Mouse (Mus musculus) embryonic facial prominence, embryonic 15.5 days (tissue): ENCODE data around the gene Hrh1. TPM values are rescaled to one million over a fixed set of nuclear protein-coding genes. Genes with fewer than 3 reads are reported as not detected.

ENCODE experiments used
- ATAC-seq: fragments of 200-750 bp; cut with Nextera tagmentation; 2 replicates; pipeline ENCODE4 v1.8.0; 2017; ENCODE audit warnings: low read depth, moderate TSS enrichment; ENCODE audit not compliant: insufficient number of reproducible peaks, low FRiP score, low TSS enrichment
- H3K27ac ChIP-seq: fragments of 300-500 bp; sonication (generic); replicated peaks from 2 replicates; pipeline ENCODE4 v1.5.1; 2015; ENCODE audit warnings: mild to moderate bottlenecking, inconsistent platforms
- H3K27me3 ChIP-seq: fragments of 300-500 bp; sonication (generic); 2 replicates; pipeline ENCODE4 v1.6.1; 2015; ENCODE audit warnings: inconsistent platforms
- H3K36me3 ChIP-seq: fragments of 300-500 bp; sonication (generic); 2 replicates; pipeline ENCODE4 v1.6.1; 2015; ENCODE audit warnings: mild to moderate bottlenecking, inconsistent platforms
- H3K4me1 ChIP-seq: fragments of 300-500 bp; sonication (generic); 2 replicates; pipeline ENCODE4 v1.6.1; 2015; ENCODE audit warnings: inconsistent platforms
- H3K4me2 ChIP-seq: fragments of 300-500 bp; sonication (generic); replicated peaks from 2 replicates; pipeline ENCODE4 v1.6.1; 2015; ENCODE audit warnings: mild to moderate bottlenecking, inconsistent platforms
- H3K4me3 ChIP-seq: fragments of 300-500 bp; sonication (generic); replicated peaks from 2 replicates; pipeline ENCODE4 v1.5.1; 2015; ENCODE audit warnings: mild to moderate bottlenecking, inconsistent platforms
- H3K9ac ChIP-seq: fragments of 300-500 bp; sonication (generic); 2 replicates; pipeline ENCODE4 v1.6.1; 2015; ENCODE audit warnings: inconsistent platforms
- H3K9me3 ChIP-seq: fragments of 300-500 bp; sonication (generic); replicated peaks from 2 replicates; pipeline ENCODE4 v1.6.1; 2016; ENCODE audit warnings: inconsistent platforms
- WGBS: fragments of 180-500 bp; shearing (Covaris S2); methylation state at CpG from one replicate; pipeline ENCODE4 v1.1.7; 2015; 5-methylcytosine and 5-hydroxymethylcytosine counted together
- polyA plus RNA-seq: library from polyadenylated mRNA; unstranded; fragments of >200 nt; fragmentation: Nextera tagmentation; extraction: Ambion mirVana; gene quantifications from 2 replicates; pipeline ENCODE4 v1.2.1, GENCODE M21; 2015

The Hrh1 gene
- polyA plus RNA-seq = 0.16 and 0.17 TPM in 2 replicates

DNA sequence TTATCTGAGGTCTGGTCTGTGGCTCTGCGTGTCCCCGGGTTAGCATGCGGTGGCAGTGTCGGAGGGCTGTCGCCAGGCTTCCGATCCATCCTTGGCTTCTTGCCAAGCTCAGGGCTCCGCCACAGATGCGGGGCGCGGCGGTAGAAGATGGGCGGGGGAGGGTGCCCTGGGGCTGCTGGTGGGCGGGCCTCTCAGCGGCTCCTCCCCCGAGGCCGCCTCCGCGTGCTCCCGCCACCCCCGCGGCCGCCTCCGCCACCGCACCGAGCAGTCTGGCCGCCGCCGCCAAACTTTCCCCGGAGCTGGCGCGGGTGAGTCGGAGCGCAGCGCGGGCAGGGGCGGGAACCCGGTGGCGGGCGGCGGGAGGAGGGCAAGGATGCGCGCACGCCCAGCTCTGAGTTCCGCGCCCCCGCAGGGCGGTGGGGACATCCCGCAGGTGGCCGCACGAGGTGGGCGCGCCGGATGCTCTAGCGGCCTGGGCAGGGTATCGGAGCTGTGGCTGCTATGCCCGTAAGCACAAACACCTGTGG is at the start of gene Hrh1:
Gene Hrh1, plus strand, starts transcription at position 246 of the 527 bp plus-strand sequence.
- Histone ChIP-seq H3K9ac (no peak within 1 kb of the TSS), H3K4me1 (peaks cover 20% of the 10 kb centered on the region), H3K27ac (no peak within 1 kb of the TSS), H3K4me2 (peak within 1 kb of the TSS; percentile 97), H3K4me3 (peak within 1 kb of the TSS; percentile 48), H3K27me3 (peaks cover 50% of the 10 kb centered on the region), H3K36me3 (no peaks in the 10 kb centered on the region), H3K9me3 (no peaks in the 10 kb centered on the region)
- ATAC-seq = no peak; the same call in 1 of the 2 replicates
- under 1% methylated on average over 55 of the region's 56 CpGs for WGBS

GRCm38 (mm10) chr6:114354635-114355034 is 43.1 kb upstream of the Hrh1 start:
- H3K9me3 ChIP-seq = no peaks in the 10 kb centered on the region
- no peak overlapping the region for H3K27ac ChIP-seq
- no peaks in the 10 kb centered on the region for H3K27me3 ChIP-seq
- ATAC-seq = no peak
- H3K9ac ChIP-seq = no peak overlapping the region
- H3K4me2 ChIP-seq = no peak overlapping the region
- WGBS = 67% methylated on average over 4 of the region's 4 CpGs
- H3K36me3 ChIP-seq = no peaks in the 10 kb centered on the region
- no peaks in the 10 kb centered on the region for H3K4me1 ChIP-seq
- H3K4me3 ChIP-seq = no peak overlapping the region

DNA sequence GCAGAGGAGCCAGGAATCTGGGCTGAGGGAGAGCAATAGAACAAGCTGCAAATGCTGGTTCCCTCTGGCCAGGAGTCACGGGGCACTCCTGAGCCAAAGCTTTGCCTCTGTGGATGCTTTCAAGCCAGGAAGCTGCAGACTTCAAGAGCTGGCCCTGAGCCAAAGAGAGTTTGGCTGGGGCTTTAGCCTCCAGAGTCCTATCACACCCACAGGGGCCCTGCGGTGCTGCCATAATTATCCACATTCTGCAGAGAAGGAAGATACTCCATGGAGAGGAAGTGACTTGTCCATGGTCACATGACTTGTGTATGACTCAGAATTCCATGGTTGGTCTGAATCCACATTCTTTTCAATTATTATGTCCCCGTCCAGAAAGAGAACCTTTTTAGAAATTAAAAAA is 39.6 kb upstream of the Hrh1 start:
- no peaks in the 10 kb centered on the region for H3K27me3 ChIP-seq
- no peaks in the 10 kb centered on the region for H3K36me3 ChIP-seq
- H3K4me2 ChIP-seq = no peak overlapping the region
- no peak for ATAC-seq
- H3K9me3 ChIP-seq = no peaks in the 10 kb centered on the region
- no peak overlapping the region for H3K9ac ChIP-seq
- H3K27ac ChIP-seq = no peak overlapping the region
- H3K4me1 ChIP-seq = no peaks in the 10 kb centered on the region
- WGBS = 42% methylated on average over 3 of the region's 3 CpGs
- no peak overlapping the region for H3K4me3 ChIP-seq

DNA sequence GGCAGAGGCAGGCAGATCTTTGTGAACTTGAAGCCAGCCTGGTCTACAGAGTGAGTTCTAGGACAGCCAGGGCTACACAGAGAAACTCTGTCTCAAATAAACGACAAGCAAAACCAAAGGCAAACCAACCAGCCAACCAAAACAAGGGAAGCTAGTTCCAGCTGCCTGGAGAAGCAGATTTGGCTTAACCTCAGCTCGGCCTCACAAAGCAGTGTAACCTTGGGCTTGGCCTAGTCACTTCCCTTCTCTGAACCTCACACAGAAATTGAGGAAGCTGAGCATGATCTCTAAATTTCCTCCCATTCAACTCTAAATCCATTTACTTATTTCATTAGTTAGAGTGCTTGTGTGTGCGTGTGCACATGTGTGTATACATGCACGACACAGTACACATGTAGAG is 35.4 kb upstream of the Hrh1 start:
- H3K27me3 ChIP-seq = 0 out of 2 replicates have a peak, but pooled peaks cover 8% of the 10 kb centered on the region
- ATAC-seq = no peak
- no peak overlapping the region for H3K4me3 ChIP-seq
- H3K4me1 ChIP-seq = no peaks in the 10 kb centered on the region
- H3K4me2 ChIP-seq = no peak overlapping the region
- 69% methylated on average over 4 of the region's 4 CpGs for WGBS
- no peaks in the 10 kb centered on the region for H3K9me3 ChIP-seq
- no peak overlapping the region for H3K9ac ChIP-seq
- H3K27ac ChIP-seq = no peak overlapping the region
- H3K36me3 ChIP-seq = no peaks in the 10 kb centered on the region

- H3K36me3 ChIP-seq = no peaks in the 10 kb centered on the region
- H3K4me3 ChIP-seq = no peak overlapping the region
- no peak overlapping the region for H3K27ac ChIP-seq
- no peak for ATAC-seq
- H3K4me1 ChIP-seq = no peaks in the 10 kb centered on the region
- H3K9ac ChIP-seq = no peak overlapping the region
- 70% methylated on average over 8 of the region's 8 CpGs for WGBS
- no peak overlapping the region for H3K4me2 ChIP-seq
- no peaks in the 10 kb centered on the region for H3K9me3 ChIP-seq
- 0 out of 2 replicates have a peak, but pooled peaks cover 8% of the 10 kb centered on the region for H3K27me3 ChIP-seq
Measured at GRCm38 (mm10) chr6:114363740-114364139, 34.0 kb upstream of the Hrh1 start.

GRCm38 (mm10) chr6:114364734-114365133 is 33.0 kb upstream of the Hrh1 start:
- Histone ChIP-seq H3K4me2 (no peak overlapping the region), H3K9me3 (no peaks in the 10 kb centered on the region), H3K27me3 (0 out of 2 replicates have a peak, but pooled peaks cover 8% of the 10 kb centered on the region), H3K4me3 (no peak overlapping the region), H3K27ac (no peak overlapping the region), H3K9ac (no peak overlapping the region), H3K4me1 (no peaks in the 10 kb centered on the region), H3K36me3 (no peaks in the 10 kb centered on the region)
- 45% methylated on average over 5 of the region's 5 CpGs for WGBS
- ATAC-seq = no peak

GRCm38 (mm10) chr6:114366191-114366590 is 31.5 kb upstream of the Hrh1 start:
- no peak for ATAC-seq
- Histone ChIP-seq H3K9me3 (no peaks in the 10 kb centered on the region), H3K4me2 (no peak overlapping the region), H3K4me3 (no peak overlapping the region), H3K36me3 (no peaks in the 10 kb centered on the region), H3K27me3 (0 out of 2 replicates have a peak, but pooled peaks cover 8% of the 10 kb centered on the region), H3K4me1 (no peaks in the 10 kb centered on the region), H3K9ac (no peak overlapping the region), H3K27ac (no peak overlapping the region)
- 73% methylated on average over 5 of the region's 5 CpGs for WGBS

GRCm38 (mm10) chr6:114367681-114368080 is 30.1 kb upstream of the Hrh1 start:
- Histone ChIP-seq H3K4me3 (no peak overlapping the region), H3K36me3 (no peaks in the 10 kb centered on the region), H3K27me3 (0 out of 2 replicates have a peak, but pooled peaks cover 8% of the 10 kb centered on the region), H3K9me3 (no peaks in the 10 kb centered on the region), H3K4me2 (no peak overlapping the region), H3K4me1 (no peaks in the 10 kb centered on the region), H3K27ac (no peak overlapping the region), H3K9ac (no peak overlapping the region)
- WGBS = 43% methylated on average over 6 of the region's 6 CpGs
- ATAC-seq = no peak

GRCm38 (mm10) chr6:114368196-114368595 is 29.5 kb upstream of the Hrh1 start:
- Histone ChIP-seq H3K4me2 (no peak overlapping the region), H3K27ac (no peak overlapping the region), H3K27me3 (0 out of 2 replicates have a peak, but pooled peaks cover 8% of the 10 kb centered on the region), H3K36me3 (no peaks in the 10 kb centered on the region), H3K4me3 (no peak overlapping the region), H3K9ac (no peak overlapping the region), H3K4me1 (no peaks in the 10 kb centered on the region), H3K9me3 (no peaks in the 10 kb centered on the region)
- WGBS = 76% methylated on average over 6 of the region's 6 CpGs
- no peak for ATAC-seq

DNA sequence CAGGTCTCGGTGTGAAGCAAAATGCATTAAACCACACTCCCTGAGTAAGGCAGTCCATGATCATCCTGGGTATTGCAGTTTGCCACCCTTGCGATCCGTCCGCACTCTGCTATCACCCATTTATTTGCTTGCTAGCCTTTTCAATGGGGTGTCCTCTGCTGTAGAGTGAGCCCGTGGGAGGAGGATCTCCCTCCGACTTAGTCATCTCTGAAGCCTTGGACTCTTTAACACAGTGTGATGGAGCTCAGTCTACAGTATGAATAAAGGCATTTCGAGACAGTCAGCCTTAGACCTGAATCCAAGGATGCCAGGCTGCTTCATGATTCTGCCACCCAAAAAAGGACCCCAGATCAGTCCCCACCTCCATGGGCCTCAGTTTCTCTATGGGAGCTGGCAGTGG is 25.0 kb upstream of the Hrh1 start:
- Histone ChIP-seq H3K9ac (no peak overlapping the region), H3K9me3 (no peaks in the 10 kb centered on the region), H3K27ac (no peak overlapping the region), H3K4me3 (no peak overlapping the region), H3K27me3 (no peaks in the 10 kb centered on the region), H3K4me2 (no peak overlapping the region), H3K4me1 (no peaks in the 10 kb centered on the region), H3K36me3 (no peaks in the 10 kb centered on the region)
- WGBS = 83% methylated on average over 7 of the region's 7 CpGs
- ATAC-seq = no peak

DNA sequence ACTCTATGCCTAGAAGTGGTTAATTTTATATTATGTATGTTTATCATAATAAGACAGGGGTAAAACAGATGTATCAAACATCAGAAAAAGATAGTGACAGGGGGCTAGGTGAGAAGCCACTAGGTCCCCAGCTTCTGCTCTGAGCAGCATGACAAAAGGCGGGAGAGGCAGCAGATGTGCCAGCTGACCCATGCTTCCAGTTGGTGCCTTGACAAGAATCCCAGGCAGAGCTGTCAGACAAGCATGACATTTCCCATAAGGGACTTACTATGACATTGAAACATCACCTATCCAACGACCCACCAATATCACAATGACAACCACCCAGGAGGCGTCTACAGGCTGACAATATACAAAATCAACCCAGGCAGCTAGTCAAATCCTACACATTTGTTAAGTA is 16.9 kb upstream of the Hrh1 start:
- 75% methylated on average over 3 of the region's 3 CpGs for WGBS
- H3K27ac ChIP-seq = no peak overlapping the region
- ATAC-seq = no peak
- no peaks in the 10 kb centered on the region for H3K36me3 ChIP-seq
- H3K4me1 ChIP-seq = no peaks in the 10 kb centered on the region
- H3K9me3 ChIP-seq = no peaks in the 10 kb centered on the region
- H3K9ac ChIP-seq = no peak overlapping the region
- H3K4me3 ChIP-seq = no peak overlapping the region
- H3K27me3 ChIP-seq = no peaks in the 10 kb centered on the region; the same call in 1 of the 2 replicates
- H3K4me2 ChIP-seq = no peak overlapping the region

GRCm38 (mm10) chr6:114387320-114387719 is 10.4 kb upstream of the Hrh1 start:
- Histone ChIP-seq H3K9ac (no peak overlapping the region), H3K27me3 (peaks cover 5% of the 10 kb centered on the region), H3K9me3 (no peaks in the 10 kb centered on the region), H3K36me3 (no peaks in the 10 kb centered on the region), H3K4me1 (no peaks in the 10 kb centered on the region), H3K4me3 (no peak overlapping the region), H3K4me2 (no peak overlapping the region), H3K27ac (no peak overlapping the region)
- 45% methylated on average over 6 of the region's 6 CpGs for WGBS
- ATAC-seq = no peak
